Mouse (Mus musculus) CD8-positive naive resting alpha-beta T cell, adult 57 days (primary cell): Measurements from ENCODE around the gene H2-Eb1. TPM values are rescaled to one million over a fixed set of nuclear protein-coding genes. Genes with fewer than 3 reads are reported as not detected.

Source experiments
- total RNA-seq: library from RNA; stranded (reverse); gene quantifications from one replicate; pipeline ENCODE4 v1.2.4, GENCODE M21; 2023

H2-Eb1 gene
- total RNA-seq: 266 TPM

GRCm38 (mm10) chr17:34305380-34306030, at the start of gene H2-Eb1:
Gene H2-Eb1, plus strand, starts transcription at chr17:34305867.

GRCm38 (mm10) chr17:34257594-34258375, 47.9 kb upstream of the H2-Eb1 start, which contains the start of gene H2-Ab1:
Gene H2-Ab1, plus strand, starts transcription at chr17:34257689.

GRCm38 (mm10) chr17:34287648-34288047, 18.0 kb upstream of the H2-Eb1 start, which contains the start of gene H2-Aa:
Gene H2-Aa, minus strand, starts transcription at chr17:34287823.

DNA sequence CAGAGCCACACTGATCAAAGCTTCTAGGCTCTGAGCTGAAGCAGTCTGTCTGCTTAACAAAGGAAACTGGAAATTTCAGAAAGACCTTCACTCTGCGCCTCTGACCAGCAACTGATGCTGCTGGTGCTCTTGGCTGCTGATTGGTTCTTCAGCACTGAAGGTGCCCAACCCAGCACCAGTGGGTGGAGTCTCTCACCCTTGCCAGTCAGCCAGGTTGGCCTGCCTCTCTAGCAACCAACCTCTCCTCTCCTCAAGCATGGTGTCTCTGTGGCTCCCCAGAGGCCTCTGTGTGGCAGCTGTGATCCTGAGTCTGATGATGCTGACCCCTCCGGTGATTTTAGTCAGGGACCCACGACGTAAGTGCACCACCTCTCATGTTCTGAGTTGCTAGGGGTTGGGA, 19.8 kb downstream of the H2-Eb1 start, which contains the start of gene H2-Eb2:
TSS of gene H2-Eb2 (plus strand) at position 230 of the 400 bp plus-strand sequence.

DNA sequence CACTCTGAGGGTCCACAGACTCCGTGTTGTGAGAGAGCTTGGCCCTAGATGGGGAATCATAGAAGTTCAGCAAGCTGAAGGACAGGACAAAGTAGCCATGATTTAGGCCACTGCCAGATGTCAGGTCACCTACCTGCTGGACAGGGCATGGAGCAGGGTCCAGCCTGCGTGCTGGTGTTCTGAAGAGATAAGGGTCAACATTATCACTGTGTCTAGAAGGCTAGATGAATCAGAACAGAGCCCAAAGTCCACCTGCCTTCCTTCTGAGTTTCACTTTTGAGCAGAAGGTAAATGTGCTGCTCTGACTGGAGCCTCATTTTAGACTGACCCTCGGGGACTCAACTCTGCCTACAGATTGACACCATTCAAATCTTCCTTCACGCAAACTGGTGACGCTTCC, 48.9 kb downstream of the H2-Eb1 start, which contains the start of gene Btnl2:
TSS of gene Btnl2 (plus strand) at position 284 of the 400 bp plus-strand sequence.

Other genes starting within 250 kb of the H2-Eb1 start
- 24.7 TPM for gene H2-Oa, start 213.5 kb upstream of the H2-Eb1 start, total RNA-seq
- gene H2-DMa, start 186.3 kb upstream of the H2-Eb1 start, total RNA-seq: 62.7 TPM
- gene Brd2, start 183.2 kb upstream of the H2-Eb1 start, total RNA-seq: 368 TPM
- gene H2-DMb2, start 162.6 kb upstream of the H2-Eb1 start, total RNA-seq: 84.9 TPM
- gene H2-DMb1, start 152.8 kb upstream of the H2-Eb1 start, total RNA-seq: 48.5 TPM
- gene Tap1, start 118.3 kb upstream of the H2-Eb1 start, total RNA-seq: 168 TPM
- 152 TPM for gene Psmb9, start 118.1 kb upstream of the H2-Eb1 start, total RNA-seq
- 252 TPM for gene Psmb8, start 108.1 kb upstream of the H2-Eb1 start, total RNA-seq
- 150 TPM for gene Tap2, start 102.3 kb upstream of the H2-Eb1 start, total RNA-seq
- gene H2-Ob, start 67.0 kb upstream of the H2-Eb1 start, total RNA-seq: 104 TPM
- 338 TPM for gene H2-Ab1, start 48.2 kb upstream of the H2-Eb1 start, total RNA-seq
- 347 TPM for gene H2-Aa, start 18.0 kb upstream of the H2-Eb1 start, total RNA-seq
- 3.2 TPM for gene H2-Eb2, start 19.8 kb downstream of the H2-Eb1 start, total RNA-seq
- gene Btnl2, start 49.0 kb downstream of the H2-Eb1 start, total RNA-seq: 1.2 TPM
- 0.40 TPM for gene Btnl1, start 71.3 kb downstream of the H2-Eb1 start, total RNA-seq
- 0.95 TPM for gene BC051142, start 93.0 kb downstream of the H2-Eb1 start, total RNA-seq
- gene Btnl4, start 171.5 kb downstream of the H2-Eb1 start, total RNA-seq: not detected
- gene Btnl6, start 211.5 kb downstream of the H2-Eb1 start, total RNA-seq: not detected